ENCODE assay signal across 8 mouse cellular contexts in genomic region chrX:75578539-75578938, GRCm38 (mm10). TPM values are rescaled to one million over a fixed set of nuclear protein-coding genes. Genes with fewer than 3 reads are reported as not detected.
"Had no signal": no experiment of that assay in that cellular context is flagged by ENCODE, and none has a peak within 500 bp of the region (broad histone marks: within the 10 kb centered on the region; RNA-seq: fewer than 3 reads in every experiment).

No protein-coding gene starts in this region.

- H3K36me3 ChIP-seq: limb, embryonic 15.5 days; liver, embryonic 12.5 days had no signal

- ATAC-seq: liver, embryonic 12.5 days had no signal

- H3K27me3 ChIP-seq: limb, embryonic 15.5 days had no signal

- H3K9me3 ChIP-seq: limb, embryonic 15.5 days; liver, embryonic 12.5 days; megakaryocyte, embryonic 14.5 days had no signal

- DNase-seq: kidney, adult 11 months; thymus, adult 18-20 months; thymus, postnatal 14 days had no signal

- H3K4me1 ChIP-seq: limb, embryonic 15.5 days; liver, embryonic 12.5 days had no signal

- H3K9ac ChIP-seq: liver, embryonic 12.5 days had no signal

- H3K27ac ChIP-seq: kidney, postnatal 0 days; limb, embryonic 15.5 days; liver, embryonic 12.5 days had no signal

RNA-seq across cellular contexts. Expression of gene Rab39b, which starts 0.5 kb away (rescaled TPM):
- polyA plus RNA-seq: liver, embryonic 16.5 days had no signal
